Mouse (Mus musculus) small intestine, adult 2 months (tissue): ENCODE results near the gene Dnajc30.

Experiments
- CTCF ChIP-seq: fragments of 200-500 bp; IDR thresholded peaks from 2 replicates; pipeline ENCODE4 v1.5.1; 2012; ENCODE audit warnings: low read depth, mild to moderate bottlenecking, control low read depth, inconsistent platforms, low read length, moderate library complexity, mixed read lengths; ENCODE audit not compliant: insufficient replicate concordance, insufficient read length; ENCODE audit errors: extremely low read depth
- POLR2A ChIP-seq: fragments of 200-500 bp; IDR thresholded peaks from 2 replicates; pipeline ENCODE4 v1.6.1; 2012; ENCODE audit warnings: low read depth, mild to moderate bottlenecking, control low read depth, inconsistent platforms, low read length, moderate library complexity

DNA sequence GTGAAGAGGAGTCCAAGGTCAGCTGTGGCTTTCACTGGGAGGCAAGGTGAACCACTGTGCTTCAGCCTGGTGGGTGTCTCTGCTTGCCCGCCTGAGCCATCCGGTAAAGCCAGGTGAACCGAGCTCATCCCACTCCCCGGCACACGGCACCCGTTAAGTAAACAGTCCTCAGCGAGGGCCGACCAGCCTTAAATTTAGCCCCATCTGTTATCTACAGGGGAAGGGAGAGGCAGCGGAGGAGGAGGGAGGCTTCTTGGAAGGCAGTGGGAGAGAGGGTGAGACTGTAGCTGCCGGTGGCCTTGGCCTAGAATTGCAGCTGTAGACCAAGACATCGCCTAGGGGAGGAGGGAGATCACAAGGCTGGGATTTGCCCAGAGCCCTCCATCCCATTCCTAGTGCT, 23.2 kb upstream of the Dnajc30 start:
- no peak for TF ChIP-seq CTCF
- TF ChIP-seq POLR2A, result no peak
